Mouse (Mus musculus) C3H10T1/2 (cell line): ENCODE measurements around the gene Csnk1d. TPM values are rescaled to one million over a fixed set of nuclear protein-coding genes. Genes with fewer than 3 reads are reported as not detected.

Experiments
- polyA plus RNA-seq, 2 experiments: library from polyadenylated mRNA; unstranded; fragments of >200 nt; fragmentation: generic; extraction: Trizol; gene quantifications; one replicate each; pipeline ENCODE4 v1.2.1; 2012; ENCODE audit warnings: missing spikeins in 2 of 2

Gene Csnk1d
- 100 to 1,000 TPM in 1 of 2 experiments, 10 to 100 TPM in 1; 48.0 to 125 TPM for polyA plus RNA-seq

GRCm38 (mm10) chr11:120990951-120991526 is at the start of gene Csnk1d:
TSS of gene Csnk1d (minus strand) at chr11:120991330.

GRCm38 (mm10) chr11:121039302-121039701 is 48.2 kb upstream of the Csnk1d start, which contains the start of gene Cd7:
TSS of gene Cd7 (minus strand) at chr11:121039418.

GRCm38 (mm10) chr11:120948328-120948727 is 42.8 kb downstream of the Csnk1d start, which contains the start of gene Slc16a3:
TSS of gene Slc16a3 (plus strand) at chr11:120948480.

GRCm38 (mm10) chr11:120932564-120933398 is 58.3 kb downstream of the Csnk1d start, which contains the start of gene Ccdc57:
TSS of gene Ccdc57 (minus strand) at chr11:120932872.

Other genes starting within 250 kb of the Csnk1d start
- gene Hmga1b, start 228.5 kb downstream of the Csnk1d start, polyA plus RNA-seq, result 1,000 to 10,000 TPM in 1 of 2 experiments, 10 to 100 TPM in 1; 83.4 to 2,207 TPM
- 10 to 100 TPM; 36.7 to 58.4 TPM for gene Rfng, start 207.1 kb downstream of the Csnk1d start, polyA plus RNA-seq
- gene Gps1, start 207.1 kb downstream of the Csnk1d start, polyA plus RNA-seq, result 100 to 1,000 TPM; 221 to 278 TPM
- gene Dus1l, start 194.9 kb downstream of the Csnk1d start, polyA plus RNA-seq, result 10 to 100 TPM; 56.8 to 85.8 TPM
- gene Fasn, start 166.8 kb downstream of the Csnk1d start, polyA plus RNA-seq, result 100 to 1,000 TPM; 217 to 230 TPM
- gene Ccdc57, start 58.5 kb downstream of the Csnk1d start, polyA plus RNA-seq, result 1 to 10 TPM; 1.1 to 5.6 TPM
- gene Slc16a3, start 42.9 kb downstream of the Csnk1d start, polyA plus RNA-seq, result 1 to 10 TPM in 1 of 2 experiments, under 1 TPM in 1; 0.98 to 1.5 TPM
- gene Cd7, start 48.1 kb upstream of the Csnk1d start, polyA plus RNA-seq, result under 1 TPM in 1 of 2 experiments, not detected in 1; 0.06 TPM
- gene Sectm1b, start 72.2 kb upstream of the Csnk1d start, polyA plus RNA-seq, result not detected
- gene Sectm1a, start 89.9 kb upstream of the Csnk1d start, polyA plus RNA-seq, result under 1 TPM in 1 of 2 experiments, not detected in 1; 0.07 TPM
- under 1 TPM in 1 of 2 experiments, not detected in 1; 0.02 TPM for gene Tex19.2, start 127.3 kb upstream of the Csnk1d start, polyA plus RNA-seq
- gene Tex19.1, start 154.8 kb upstream of the Csnk1d start, polyA plus RNA-seq, result not detected
- gene Uts2r, start 168.9 kb upstream of the Csnk1d start, polyA plus RNA-seq, result not detected
- 10 to 100 TPM in 1 of 2 experiments, 1 to 10 TPM in 1; 7.1 to 18.4 TPM for gene Hexdc, start 213.1 kb upstream of the Csnk1d start, polyA plus RNA-seq
- gene Ogfod3, start 213.4 kb upstream of the Csnk1d start, polyA plus RNA-seq, result 10 to 100 TPM; 16.4 to 16.7 TPM
- gene Cybc1, start 238.0 kb upstream of the Csnk1d start, polyA plus RNA-seq, result 10 to 100 TPM; 12.7 to 49.8 TPM
- gene Narf, start 245.9 kb upstream of the Csnk1d start, polyA plus RNA-seq, result 10 to 100 TPM in 1 of 2 experiments, 1 to 10 TPM in 1; 2.2 to 22.5 TPM